In the genomic region with DNA sequence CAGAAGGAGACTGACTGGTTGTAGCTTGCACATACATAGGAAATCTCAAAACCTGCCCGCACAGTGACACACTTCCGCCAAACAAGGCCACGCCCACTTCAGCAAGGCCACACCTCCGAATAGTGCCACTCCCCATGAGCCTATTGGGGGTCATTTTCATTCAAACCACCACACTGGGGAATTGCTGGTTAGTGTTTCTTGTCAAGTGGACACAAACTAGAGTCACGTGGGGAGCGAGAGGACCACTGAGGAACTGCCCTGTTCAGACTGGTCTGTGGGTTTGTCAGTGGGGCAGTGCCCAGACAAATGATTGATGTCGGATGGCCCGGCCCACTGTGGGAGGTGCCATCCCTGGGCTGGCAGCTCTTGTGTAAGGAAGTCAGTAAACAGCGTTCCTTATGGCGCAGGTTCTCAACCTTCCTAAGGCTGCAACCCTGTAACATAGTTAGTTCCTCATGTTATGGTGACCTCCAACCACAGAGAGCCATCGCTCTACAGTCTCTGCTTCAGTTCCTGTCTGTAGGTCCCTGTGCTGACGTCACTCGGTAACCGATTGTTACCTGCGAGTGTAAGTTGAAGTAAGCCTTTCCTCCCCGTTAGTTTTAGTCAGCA, we compare ENCODE assay signal across 8 mouse cellular contexts. TPM values are rescaled to one million over a fixed set of nuclear protein-coding genes. Genes with fewer than 3 reads are reported as not detected.
A peak's percentile ranks its signal among the peaks of the same experiment; 100 is the strongest.
DNase-seq lines count a peak whose midpoint lies in the region; ATAC-seq and TF ChIP-seq lines count a peak whose summit lies in the region.

No protein-coding gene starts in this region.

- no peak for TF ChIP-seq CTCF in spleen, adult 2 months (IDR thresholded peaks at IDR 0.05; ENCODE audit: extremely low read depth, insufficient read depth, insufficient read length, insufficient replicate concordance)

- H3K27ac ChIP-seq in spleen, adult 2 months (ENCODE audit: insufficient read depth, low read length) = peak overlapping the region; percentile 21
- no peak overlapping the region for H3K27ac ChIP-seq in limb, embryonic 11.5 days (replicated peaks; ENCODE audit: low read depth, low read length)
- no peak overlapping the region for H3K27ac ChIP-seq in midbrain, embryonic 12.5 days (replicated peaks)

- no peak for TF ChIP-seq POLR2A in spleen, adult 2 months (IDR thresholded peaks at IDR 0.05; ENCODE audit: low read depth, low read length)

- no peaks in the 10 kb centered on the region for H3K27me3 ChIP-seq in spleen, adult 2 months (ENCODE audit: control insufficient read depth, insufficient read depth, low read length)
- H3K27me3 ChIP-seq in limb, embryonic 11.5 days (ENCODE audit: control insufficient read depth, insufficient read depth, low read length) = no peaks in the 10 kb centered on the region
- no peaks in the 10 kb centered on the region for H3K27me3 ChIP-seq in midbrain, embryonic 12.5 days

- peak; percentile 76 for ATAC-seq in erythroid progenitor cell, adult 5-6 weeks (replicated peaks; ENCODE audit: low FRiP score, poor library complexity, severe bottlenecking)
- no peak for ATAC-seq in limb, embryonic 11.5 days (ENCODE audit: insufficient number of reproducible peaks, low FRiP score, low TSS enrichment, low read depth)
- ATAC-seq in midbrain, embryonic 12.5 days (ENCODE audit: low FRiP score, low read depth) = peak; percentile 42; the same call in 1 of the 2 replicates

- no peak overlapping the region for H3K9ac ChIP-seq in limb, embryonic 11.5 days (ENCODE audit: low read length)
- H3K9ac ChIP-seq in midbrain, embryonic 12.5 days (replicated peaks) = no peak overlapping the region

- H3K36me3 ChIP-seq in spleen, adult 2 months (ENCODE audit: control insufficient read depth, insufficient read depth, low read length) = peaks cover 6% of the 10 kb centered on the region
- H3K36me3 ChIP-seq in limb, embryonic 11.5 days (ENCODE audit: control insufficient read depth, insufficient read depth, low read length) = peaks cover 9% of the 10 kb centered on the region; the same call in 1 of the 2 replicates
- peaks cover 33% of the 10 kb centered on the region for H3K36me3 ChIP-seq in midbrain, embryonic 12.5 days

- WGBS in spleen, adult 2 months = 18% methylated on average over 16 of the region's 16 CpGs
- WGBS in limb, embryonic 11.5 days = 47% methylated on average over 16 of the region's 16 CpGs
- 46% methylated on average over 16 of the region's 16 CpGs for WGBS in midbrain, embryonic 12.5 days

- H3K4me1 ChIP-seq in spleen, adult 2 months (ENCODE audit: control insufficient read depth, insufficient read depth, insufficient read length) = no peaks in the 10 kb centered on the region; the same call in 1 of the 2 replicates
- H3K4me1 ChIP-seq in limb, embryonic 11.5 days (ENCODE audit: control insufficient read depth, insufficient read depth, low read length) = 0 out of 2 replicates have a peak, but pooled peaks cover 5% of the 10 kb centered on the region
- peaks cover 17% of the 10 kb centered on the region for H3K4me1 ChIP-seq in midbrain, embryonic 12.5 days

- no peaks in the 10 kb centered on the region for H3K9me3 ChIP-seq in limb, embryonic 11.5 days (ENCODE audit: control insufficient read depth, low read length)
- H3K9me3 ChIP-seq in midbrain, embryonic 12.5 days = no peaks in the 10 kb centered on the region

- H3K4me3 ChIP-seq in spleen, adult 2 months (ENCODE audit: extremely low read depth, insufficient read depth, insufficient read length) = peak overlapping the region; percentile 21; the same call in 1 of the 2 replicates
- no peak overlapping the region for H3K4me3 ChIP-seq in limb, embryonic 11.5 days (ENCODE audit: low read depth, low read length)
- H3K4me3 ChIP-seq in midbrain, embryonic 12.5 days = no peak overlapping the region

- no peak overlapping the region for H3K4me2 ChIP-seq in limb, embryonic 11.5 days (ENCODE audit: low read depth, severe bottlenecking)
- peak overlapping the region; percentile 30 for H3K4me2 ChIP-seq in midbrain, embryonic 12.5 days (replicated peaks)

- peak in 1 of 2 experiments; percentile 74 for DNase-seq in spleen, adult 2 months (ENCODE audit: low read depth in 1 of 2, low spot score in 2 of 2)
- DNase-seq in spleen, postnatal 14 days (ENCODE audit: low spot score in 2 of 2) = no peak
- peak; percentile 33 for DNase-seq in limb, embryonic 11.5 days (ENCODE audit: low spot score)
- DNase-seq in layer of hippocampus, adult 9-10 months (ENCODE audit: low spot score) = no peak
- no peak for DNase-seq in right cerebral cortex, postnatal 36 days (ENCODE audit: low spot score in 2 of 2)
- DNase-seq in cerebellum, postnatal 25 days = no peak

RNA-seq across cellular contexts. Expression of gene Eid3, which starts 33.5 kb away (rescaled TPM):
- polyA plus RNA-seq in spleen, adult 2 months (2012; rRNA removed) = 0.34 TPM in 1 of 2 replicates, not detected in the other
- total RNA-seq in erythroid progenitor cell, adult 5-6 weeks (2015; ENCODE audit: low replicate concordance) = 4.2 TPM in 1 of 2 replicates, not detected in the other
- total RNA-seq in erythroid progenitor cell, adult 5-6 weeks (2017; ENCODE audit: low replicate concordance) = 6.6 and 9.4 TPM in 2 replicates
- 0.52 and 0.62 TPM in 2 replicates for polyA plus RNA-seq in limb, embryonic 11.5 days (2014; fragmentation: Nextera tagmentation; extraction: Ambion mirVana)
- 0.69 and 0.80 TPM in 2 replicates for polyA plus RNA-seq in midbrain, embryonic 12.5 days (2016; fragmentation: Nextera tagmentation; extraction: Ambion mirVana)
